Mouse (Mus musculus) gastrocnemius, postnatal 10 days (tissue): ENCODE measurements around the gene Dnmbp. TPM values are rescaled to one million over a fixed set of nuclear protein-coding genes. Genes with fewer than 3 reads are reported as not detected.

Experiments used
- total RNA-seq, 2 experiments: library from RNA; stranded (reverse); gene quantifications; 2 replicates each; pipeline ENCODE4 v1.2.3; 2021

The Dnmbp gene
- total RNA-seq, 2 experiments from 2014 or later: 12.8 to 16.3 TPM

Other genes with a start within 250 kb of the Dnmbp start
- gene Cutc, start 187.2 kb downstream of the Dnmbp start, total RNA-seq: 10 to 100 TPM; 10.3 to 11.3 TPM
- 10 to 100 TPM; 27.8 to 32.1 TPM for gene Cox15, start 187.2 kb downstream of the Dnmbp start, total RNA-seq
- under 1 TPM in 1 of 2 experiments, not detected in 1; 0.18 TPM for gene Abcc2, start 158.0 kb downstream of the Dnmbp start, total RNA-seq
- not detected for gene Cpn1, start 46.4 kb upstream of the Dnmbp start, total RNA-seq
- not detected for gene Cyp2c23, start 89.0 kb upstream of the Dnmbp start, total RNA-seq
- gene Erlin1, start 129.6 kb upstream of the Dnmbp start, total RNA-seq: 1 to 10 TPM; 5.6 to 8.3 TPM
- 10 to 100 TPM; 21.6 TPM for gene Chuk, start 167.3 kb upstream of the Dnmbp start, total RNA-seq
- 1 to 10 TPM; 7.7 to 8.7 TPM for gene Cwf19l1, start 195.7 kb upstream of the Dnmbp start, total RNA-seq
- 10 to 100 TPM; 15.8 to 17.8 TPM for gene Bloc1s2, start 206.3 kb upstream of the Dnmbp start, total RNA-seq